Mouse (Mus musculus): ENCODE results near the gene Etfrf1.

Etfrf1 gene

DNA sequence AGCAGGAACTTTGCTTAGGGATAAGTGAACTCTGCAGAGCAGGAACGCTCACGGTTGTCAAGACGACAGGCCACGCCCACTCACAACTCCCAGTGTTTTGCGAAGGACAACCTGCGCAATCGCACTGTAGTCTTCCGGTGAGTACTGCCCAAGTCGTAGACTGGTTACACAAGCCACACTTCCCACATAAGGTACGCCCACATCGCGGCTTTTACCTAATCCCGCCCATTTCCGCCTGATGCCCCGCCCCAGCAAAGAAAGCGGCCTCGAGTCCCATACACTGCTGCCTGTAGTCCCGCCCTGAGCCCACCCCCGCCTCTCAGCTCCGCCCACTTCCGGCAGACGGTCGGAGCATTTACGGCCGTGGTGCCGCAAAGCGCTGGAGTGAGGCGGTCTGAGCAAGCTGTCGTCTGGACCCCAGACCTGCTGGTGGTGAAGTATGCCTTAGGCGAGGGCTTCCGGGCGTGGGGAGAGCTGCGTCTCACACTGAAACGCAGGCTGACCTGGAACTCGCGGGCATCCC lies at the start of gene Etfrf1, which contains the start of gene Casc1:
TSS of gene Etfrf1 (plus strand) at position 319 of the 523 bp plus-strand sequence.
TSS of gene Casc1 (minus strand) at position 190 of the 523 bp plus-strand sequence.
- peak; percentile 99 for DNase-seq

GRCm38 (mm10) chr6:145171892-145172606 lies 38.9 kb upstream of the Etfrf1 start:
- DNase-seq: no peak

- DNase-seq: peak; percentile 95
Observed at GRCm38 (mm10) chr6:145173781-145174191, 37.1 kb upstream of the Etfrf1 start.

- peak; percentile 34 for DNase-seq
Observed at GRCm38 (mm10) chr6:145175571-145175981, 35.4 kb upstream of the Etfrf1 start.

DNA sequence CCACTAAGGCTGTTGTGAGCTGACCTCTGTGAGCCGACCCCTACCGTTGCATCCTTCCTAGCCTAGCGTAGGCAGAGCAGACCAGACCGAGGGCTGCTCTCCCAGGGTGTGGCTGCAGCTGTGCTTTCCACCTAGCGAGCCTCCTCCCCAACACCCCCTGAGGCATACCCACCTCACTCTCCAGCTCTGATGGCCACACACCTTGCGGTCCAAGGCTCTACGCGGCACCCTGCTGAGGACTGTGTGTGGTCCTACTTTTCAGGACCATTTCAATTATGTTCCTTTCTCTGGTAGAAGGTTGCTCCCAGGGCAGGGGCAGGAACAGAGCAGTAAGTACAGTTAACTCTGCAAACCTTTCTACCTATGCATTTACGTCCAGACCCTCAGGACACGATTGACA lies 34.5 kb upstream of the Etfrf1 start:
- DNase-seq: no peak

DNA sequence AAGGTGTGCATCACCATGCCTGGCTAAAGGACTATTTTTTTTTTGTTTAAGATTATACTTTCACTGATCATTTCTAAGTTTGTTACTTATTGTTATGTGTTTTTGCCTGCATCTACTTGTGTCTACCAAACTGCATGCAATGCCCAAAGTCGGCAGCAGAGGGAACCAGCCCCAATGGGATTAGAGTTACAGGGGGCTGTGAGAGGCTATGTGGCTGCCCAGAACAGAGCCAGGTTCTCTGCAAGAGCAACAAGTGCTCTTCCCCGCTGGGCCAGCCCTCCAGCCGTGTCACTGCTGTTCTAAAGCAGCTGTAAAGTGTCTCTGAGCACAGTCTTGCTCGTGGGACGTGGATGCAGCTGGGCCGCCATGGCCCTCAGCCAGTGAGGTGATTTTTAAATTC lies 31.3 kb upstream of the Etfrf1 start:
- DNase-seq: peak; percentile 82

- peak; percentile 59 for DNase-seq
Observed at GRCm38 (mm10) chr6:145182044-145182443, 28.9 kb upstream of the Etfrf1 start.

- DNase-seq: peak; percentile 21
Observed at GRCm38 (mm10) chr6:145186096-145186495, 24.8 kb upstream of the Etfrf1 start.

DNA sequence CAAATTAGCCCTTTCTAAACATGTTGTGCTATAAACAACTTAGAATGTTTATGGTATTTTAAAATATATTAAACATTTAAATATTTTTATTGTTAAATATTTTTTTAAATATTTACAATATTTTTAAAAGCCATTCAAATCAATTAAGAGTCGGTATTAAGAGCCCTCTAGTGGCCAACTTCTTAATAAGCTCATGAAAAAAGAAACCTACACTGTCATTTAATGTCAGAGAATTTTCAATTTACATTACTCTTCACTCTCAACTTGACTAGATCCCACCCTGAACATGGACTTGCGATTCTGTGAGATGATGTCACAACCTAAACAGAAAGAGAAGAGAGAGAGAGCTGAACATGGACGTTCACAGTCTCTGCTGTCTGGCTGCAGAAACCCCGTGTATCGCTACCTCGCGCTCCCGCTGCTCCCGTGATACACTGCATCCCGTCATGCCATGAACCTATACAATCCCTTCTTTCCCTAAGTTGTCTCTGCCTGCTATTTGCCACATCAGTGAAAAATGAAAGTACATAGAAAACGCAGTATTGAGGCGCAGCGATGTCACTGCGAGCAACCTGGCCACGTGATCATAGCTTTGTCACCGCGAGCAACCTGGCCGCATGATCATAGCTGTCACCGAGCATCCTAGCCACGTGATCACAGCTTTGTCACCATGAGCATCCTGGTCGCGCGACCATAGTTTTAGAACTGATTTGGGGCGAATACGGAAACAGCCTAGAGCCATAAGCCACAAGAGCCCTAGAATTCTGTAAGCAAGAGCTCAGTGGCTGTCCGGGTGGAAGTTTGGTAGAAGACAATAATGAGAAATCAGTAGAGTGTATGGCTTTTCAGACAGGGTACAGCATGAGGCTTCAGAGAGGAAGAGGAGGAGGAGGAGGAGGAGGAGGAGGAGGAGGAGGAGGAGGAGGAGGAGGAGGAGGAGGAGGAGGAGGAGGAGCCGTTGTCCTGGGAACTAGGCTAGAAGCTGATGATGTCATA lies 23.5 kb upstream of the Etfrf1 start:
- DNase-seq: peak; percentile 48

DNA sequence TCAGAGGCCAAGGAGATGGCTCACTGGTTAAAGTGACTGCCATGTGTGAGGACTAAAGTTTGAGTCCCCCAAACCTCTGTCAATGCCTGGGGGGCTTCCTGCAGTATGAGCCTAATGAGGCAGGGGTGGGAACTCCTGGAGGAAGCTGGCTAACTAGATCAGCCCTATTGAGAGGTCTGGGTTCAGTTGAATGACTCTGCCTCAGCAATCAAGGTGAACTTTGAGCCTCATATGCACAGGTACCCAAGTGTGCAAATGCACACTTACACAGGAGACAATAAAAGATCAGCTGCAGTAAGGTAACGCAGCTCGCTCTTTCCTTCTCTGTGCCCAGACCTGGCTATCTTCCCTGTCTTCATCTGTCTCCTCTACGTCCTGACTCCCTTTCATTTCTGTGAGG lies 17.9 kb upstream of the Etfrf1 start:
- no peak for DNase-seq

GRCm38 (mm10) chr6:145193446-145193845 lies 17.5 kb upstream of the Etfrf1 start:
- no peak for DNase-seq

DNA sequence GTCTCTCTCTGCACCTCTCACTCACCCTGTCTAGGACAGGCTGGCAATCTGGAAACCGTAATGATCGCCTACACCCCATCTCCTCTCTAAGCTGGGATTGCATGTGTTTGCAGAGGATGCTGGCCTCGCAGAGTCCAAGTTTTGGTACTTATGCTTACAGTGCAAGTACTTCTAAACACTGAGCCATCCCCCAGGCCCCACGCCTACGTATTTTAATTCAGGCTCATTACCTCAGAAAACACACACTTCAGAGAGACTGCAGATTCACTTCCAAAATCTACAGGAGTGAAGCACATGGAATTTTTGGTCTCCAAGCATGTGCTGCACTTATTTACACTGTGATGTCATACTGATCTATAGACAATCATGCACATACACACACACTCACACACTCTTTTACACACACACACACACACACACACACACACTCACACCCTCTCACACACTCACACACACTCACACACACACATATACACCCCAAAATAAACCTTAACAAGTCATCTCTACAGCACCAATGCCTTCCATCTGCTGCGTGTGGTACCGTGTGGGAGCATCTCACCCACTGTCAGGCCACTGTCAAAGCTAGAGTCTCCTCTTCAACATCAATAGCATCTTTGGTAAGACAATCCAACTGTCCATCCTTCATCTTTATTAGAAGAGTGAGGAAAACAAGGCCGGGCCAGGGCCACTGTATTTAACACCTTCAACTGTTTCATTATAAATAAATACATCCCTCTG lies 12.8 kb upstream of the Etfrf1 start:
- no peak for DNase-seq

GRCm38 (mm10) chr6:145202432-145203125 lies 8.4 kb upstream of the Etfrf1 start:
- no peak for DNase-seq

DNA sequence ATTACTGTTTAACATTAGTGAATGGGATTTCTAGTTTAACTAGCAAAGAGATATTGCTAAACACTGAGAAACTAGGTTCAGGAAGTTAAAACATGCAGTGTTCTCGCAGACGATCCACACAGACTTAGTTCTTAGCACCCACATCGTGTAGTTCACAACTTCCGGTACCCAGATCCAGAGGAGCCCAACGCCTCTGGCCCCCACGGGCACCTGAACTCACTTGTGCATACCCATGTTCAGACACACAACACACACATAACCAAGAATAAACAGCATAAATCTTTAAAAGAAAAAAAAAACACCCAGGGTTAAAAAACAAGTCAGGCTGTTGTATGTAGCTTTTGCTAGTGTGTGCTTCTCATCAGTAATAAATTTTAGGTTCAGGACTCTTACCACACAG lies 6.5 kb upstream of the Etfrf1 start:
- DNase-seq: no peak

- DNase-seq: no peak
Observed at GRCm38 (mm10) chr6:145205142-145205541, 5.8 kb upstream of the Etfrf1 start.

- DNase-seq: peak; percentile 26
Observed at GRCm38 (mm10) chr6:145210056-145210680, 766 bp upstream of the Etfrf1 start.

- DNase-seq: no peak
Observed at GRCm38 (mm10) chr6:145211376-145212305, 707 bp downstream of the Etfrf1 start.

- DNase-seq: no peak
Observed at GRCm38 (mm10) chr6:145213916-145214315, 3.0 kb downstream of the Etfrf1 start.

- DNase-seq: no peak
Observed at GRCm38 (mm10) chr6:145215826-145216225, 4.9 kb downstream of the Etfrf1 start.

DNA sequence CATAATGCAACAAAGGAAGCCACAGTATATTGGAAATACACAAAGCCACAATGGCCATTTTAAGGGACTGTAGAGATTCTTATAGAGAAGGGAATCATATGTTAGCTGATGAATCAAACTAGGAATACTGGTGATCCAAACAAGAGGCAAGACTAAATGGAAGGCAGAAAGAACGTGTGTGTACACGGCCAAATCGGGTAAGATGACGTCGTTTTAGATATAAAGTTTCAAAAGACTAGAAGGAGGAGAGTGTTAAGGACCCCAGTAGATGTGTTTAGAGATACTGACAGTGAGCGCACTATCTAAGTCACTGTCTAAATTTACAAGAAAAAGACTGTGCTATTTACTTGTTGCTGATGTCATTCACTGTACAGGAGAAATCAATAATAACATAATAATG lies 13.3 kb downstream of the Etfrf1 start:
- DNase-seq: no peak
